7 mouse cellular contexts compared by ENCODE assay signal in genomic region chr15:102028040-102028439, GRCm38 (mm10). TPM values are rescaled to one million over a fixed set of nuclear protein-coding genes. Genes with fewer than 3 reads are reported as not detected.
A peak's percentile ranks its signal among the peaks of the same experiment; 100 is the strongest.
DNase-seq lines count a peak whose midpoint lies in the region; ATAC-seq and TF ChIP-seq lines count a peak whose summit lies in the region.

Gene Krt18 (plus strand): TSS chr15:102028180.

- H3K4me1 ChIP-seq in E14TG2a.4 (replicated peaks; ENCODE audit: low read depth, low read length) = peaks cover 54% of the 10 kb centered on the region
- no peaks in the 10 kb centered on the region; the same call in 1 of the 2 replicates for H3K4me1 ChIP-seq in bone marrow, adult 2 months (ENCODE audit: control insufficient read depth, insufficient read depth, low read length)
- no peaks in the 10 kb centered on the region for H3K4me1 ChIP-seq in hindbrain, embryonic 11.5 days (replicated peaks; ENCODE audit: control insufficient read depth, insufficient read depth, low read length)
- H3K4me1 ChIP-seq in liver, adult 2 months (ENCODE audit: control insufficient read depth, insufficient read depth, low read length) = peaks cover 19% of the 10 kb centered on the region
- H3K4me1 ChIP-seq in neural tube, embryonic 12.5 days = peaks cover 16% of the 10 kb centered on the region

- H3K27ac ChIP-seq in bone marrow, adult 2 months (ENCODE audit: control insufficient read depth, insufficient read depth, low read depth, low read length, poor library complexity) = no peak within 1 kb of the TSS
- no peak within 1 kb of the TSS for H3K27ac ChIP-seq in hindbrain, embryonic 11.5 days (ENCODE audit: low read depth, low read length)
- peak within 1 kb of the TSS; percentile 92 for H3K27ac ChIP-seq in liver, adult 2 months (replicated peaks; ENCODE audit: insufficient read depth, low read depth, low read length)
- H3K27ac ChIP-seq in neural tube, embryonic 12.5 days = no peak within 1 kb of the TSS

- H3K36me3 ChIP-seq in E14TG2a.4 (ENCODE audit: insufficient read depth, low read length) = no peaks in the 10 kb centered on the region
- no peaks in the 10 kb centered on the region for H3K36me3 ChIP-seq in hindbrain, embryonic 11.5 days (ENCODE audit: control insufficient read depth, insufficient read depth, low read length)
- peaks cover 26% of the 10 kb centered on the region for H3K36me3 ChIP-seq in liver, adult 2 months (ENCODE audit: control insufficient read depth, insufficient read depth, low read length)
- H3K36me3 ChIP-seq in neural tube, embryonic 12.5 days = no peaks in the 10 kb centered on the region

- 0 out of 2 replicates have a peak, but pooled peaks have one; percentile 10 for TF ChIP-seq POLR2A in bone marrow, adult 2 months (IDR thresholded peaks at IDR 0.05; ENCODE audit: borderline replicate concordance, control insufficient read depth, low read depth, low read length)
- TF ChIP-seq POLR2A in liver, adult 2 months (IDR thresholded peaks at IDR 0.05; ENCODE audit: extremely low read depth, insufficient read depth, low read length) = peak; percentile 93

- no peak within 1 kb of the TSS for H3K9ac ChIP-seq in hindbrain, embryonic 11.5 days (ENCODE audit: low read depth, low read length)
- peak within 1 kb of the TSS; percentile 94 for H3K9ac ChIP-seq in liver, adult 2 months (ENCODE audit: low read depth, low read length)
- no peak within 1 kb of the TSS for H3K9ac ChIP-seq in neural tube, embryonic 12.5 days

- WGBS in bone marrow, adult 2 months = 1% methylated on average over 28 of the region's 28 CpGs
- WGBS in hindbrain, embryonic 11.5 days = 3% methylated on average over 28 of the region's 28 CpGs
- WGBS in liver, adult 2 months = 2% methylated on average over 28 of the region's 28 CpGs
- 2% methylated on average over 28 of the region's 28 CpGs for WGBS in neural tube, embryonic 12.5 days

- DNase-seq in hindbrain, embryonic 11.5 days (ENCODE audit: low spot score) = no peak
- peak; percentile 74 for DNase-seq in liver, adult 2 months (ENCODE audit: extremely low read depth, low read depth, low spot score)
- DNase-seq in right cerebral cortex, postnatal 4 days = no peak
- no peak for DNase-seq in spleen, adult 12 weeks (ENCODE audit: low spot score)

- no peak for TF ChIP-seq CTCF in E14TG2a.4 (conservative IDR thresholded peaks at IDR 0.05; ENCODE audit: low read length)
- no peak for TF ChIP-seq CTCF in bone marrow, adult 2 months (IDR thresholded peaks at IDR 0.05; ENCODE audit: control insufficient read depth, insufficient read depth, low read length)
- no peak for TF ChIP-seq CTCF in liver, adult 2 months (IDR thresholded peaks at IDR 0.05; ENCODE audit: low read depth, low read length)

- no peak for ATAC-seq in hindbrain, embryonic 11.5 days (ENCODE audit: low FRiP score)
- no peak for ATAC-seq in neural tube, embryonic 12.5 days (ENCODE audit: low FRiP score, low read depth)

- H3K4me2 ChIP-seq in hindbrain, embryonic 11.5 days (replicated peaks; ENCODE audit: low read depth, low read length) = peak within 1 kb of the TSS; percentile 22
- H3K4me2 ChIP-seq in neural tube, embryonic 12.5 days (replicated peaks) = peak within 1 kb of the TSS; percentile 52

- H3K27me3 ChIP-seq in E14TG2a.4 (ENCODE audit: insufficient read depth, low read length) = peaks cover 96% of the 10 kb centered on the region
- H3K27me3 ChIP-seq in hindbrain, embryonic 11.5 days (ENCODE audit: control insufficient read depth, insufficient read depth, low read length) = peaks cover 26% of the 10 kb centered on the region
- no peaks in the 10 kb centered on the region for H3K27me3 ChIP-seq in liver, adult 2 months (ENCODE audit: control insufficient read depth, insufficient read depth, low read length)
- H3K27me3 ChIP-seq in neural tube, embryonic 12.5 days (replicated peaks) = peaks cover 45% of the 10 kb centered on the region

- H3K79me2 ChIP-seq in liver, adult 2 months (ENCODE audit: control insufficient read depth, insufficient read depth, low read length) = no peaks in the 10 kb centered on the region

- peak within 1 kb of the TSS; percentile 76 for H3K4me3 ChIP-seq in E14TG2a.4 (replicated peaks; ENCODE audit: low read length)
- H3K4me3 ChIP-seq in bone marrow, adult 2 months (replicated peaks; ENCODE audit: control insufficient read depth, low read depth, low read length) = peak within 1 kb of the TSS; percentile 57
- H3K4me3 ChIP-seq in hindbrain, embryonic 11.5 days (ENCODE audit: low read depth, low read length) = 0 out of 2 replicates have a peak within 1 kb of the TSS, but pooled peaks have one; percentile 0
- peak within 1 kb of the TSS; percentile 87 for H3K4me3 ChIP-seq in liver, adult 2 months (ENCODE audit: insufficient read depth, low read depth, low read length)
- peak within 1 kb of the TSS; percentile 19; the same call in 1 of the 2 replicates for H3K4me3 ChIP-seq in neural tube, embryonic 12.5 days

- no peaks in the 10 kb centered on the region for H3K9me3 ChIP-seq in E14TG2a.4 (ENCODE audit: low read length)
- H3K9me3 ChIP-seq in hindbrain, embryonic 11.5 days (ENCODE audit: control insufficient read depth, low read length) = no peaks in the 10 kb centered on the region
- H3K9me3 ChIP-seq in neural tube, embryonic 12.5 days = no peaks in the 10 kb centered on the region

RNA-seq across cellular contexts. Expression of gene Krt18, which starts in this region (rescaled TPM):
- polyA plus RNA-seq in bone marrow, adult 2 months (2011; ENCODE audit: insufficient read depth, insufficient read length, low replicate concordance, missing spikeins) = 2.0 and 5.6 TPM in 2 replicates
- 20.5 and 22.7 TPM in 2 replicates for polyA plus RNA-seq in hindbrain, embryonic 11.5 days (2014; fragmentation: Nextera tagmentation; extraction: Ambion mirVana)
- total RNA-seq in liver, adult 2 months (2014; rRNA removed) = 255 and 258 TPM in 2 replicates
- polyA plus RNA-seq in liver, adult 2 months (2012; rRNA removed) = 110 and 124 TPM in 2 replicates
- polyA plus RNA-seq in neural tube, embryonic 12.5 days (2016; fragmentation: Nextera tagmentation; extraction: Ambion mirVana) = 4.1 and 4.2 TPM in 2 replicates

Comparison
In these comparisons a context has a peak if more than half of its experiments do, and no peak if none do; other contexts are left out.
1. H3K4me3 ChIP-seq: peak in every context shown above with its lines; median percentile 87 in liver, adult 2 months; 76 in E14TG2a.4; 57 in bone marrow, adult 2 months; 19 in neural tube, embryonic 12.5 days; 0 in hindbrain, embryonic 11.5 days.